Mouse (Mus musculus) layer of hippocampus, postnatal 10 days (tissue): ENCODE measurements at regions not wholly inside any gene's neighbourhood (a gene's known extent, or its start where the extent isn't known, plus 50 kb on each side); places are given as distances from the start of the nearest gene placed in this dataset.

ENCODE experiments used
- DNase-seq, 2 experiments: peaks; one replicate each; pipeline ENCODE4 v3.0.0; 2021; ENCODE audit warnings: low spot score in 2 of 2

- DNase-seq, result no peak
These were observed 59.3 kb downstream of the Trap1a start for GRCm38 (mm10) chrX:139392777-139393176.

- peak; percentile 63 to 71 for DNase-seq
These were observed 63.5 kb upstream of the D330045A20Rik start for GRCm38 (mm10) chrX:139416701-139417100.

GRCm38 (mm10) chrX:139419867-139420266 lies 60.3 kb upstream of the D330045A20Rik start:
- DNase-seq, result no peak

GRCm38 (mm10) chrX:139424307-139424706 lies 55.9 kb upstream of the D330045A20Rik start:
- DNase-seq, result no peak
